Mouse (Mus musculus) neural tube, embryonic 14.5 days (tissue): ENCODE data around the gene Nipsnap1. TPM values are rescaled to one million over a fixed set of nuclear protein-coding genes. Genes with fewer than 3 reads are reported as not detected.

Experiments
- ATAC-seq: fragments of 200-750 bp; cut with Nextera tagmentation; 2 replicates; pipeline ENCODE4 v1.8.0; 2017; ENCODE audit warnings: low read depth, mild to moderate bottlenecking, moderate TSS enrichment, moderate library complexity
- H3K27ac ChIP-seq: fragments of 300-500 bp; sonication (generic); 2 replicates; pipeline ENCODE4 v1.5.1; 2014; ENCODE audit warnings: low read depth, mild to moderate bottlenecking, control low read depth, low read length, moderate library complexity, mixed read lengths
- H3K27me3 ChIP-seq: fragments of 300-500 bp; sonication (generic); 2 replicates; pipeline ENCODE4 v1.6.1; 2014; ENCODE audit warnings: low read length; ENCODE audit not compliant: control insufficient read depth, insufficient read depth
- H3K36me3 ChIP-seq: fragments of 300-500 bp; sonication (generic); 2 replicates; pipeline ENCODE4 v1.6.1; 2014; ENCODE audit warnings: low read length, mixed read lengths; ENCODE audit not compliant: control insufficient read depth, insufficient read depth
- H3K4me1 ChIP-seq: fragments of 300-500 bp; sonication (generic); 2 replicates; pipeline ENCODE4 v1.6.1; 2014; ENCODE audit warnings: low read length; ENCODE audit not compliant: control insufficient read depth, insufficient read depth
- H3K4me2 ChIP-seq: fragments of 300-500 bp; sonication (generic); 2 replicates; pipeline ENCODE4 v1.6.1; 2014; ENCODE audit warnings: mild to moderate bottlenecking, low read depth, low read length, control low read depth
- H3K4me3 ChIP-seq: fragments of 300-500 bp; sonication (generic); 2 replicates; pipeline ENCODE4 v1.5.1; 2014; ENCODE audit warnings: low read depth, low read length, control low read depth, mixed read lengths
- H3K9ac ChIP-seq: fragments of 300-500 bp; sonication (generic); replicated peaks from 2 replicates; pipeline ENCODE4 v1.6.1; 2014; ENCODE audit warnings: low read depth, mild to moderate bottlenecking, control low read depth, low read length, mixed read lengths
- H3K9me3 ChIP-seq: fragments of 300-500 bp; sonication (generic); 2 replicates; pipeline ENCODE4 v1.6.1; 2016; ENCODE audit warnings: low read length; ENCODE audit not compliant: control insufficient read depth
- WGBS: fragments of 180-500 bp; shearing (Covaris S2); extraction: QIAGEN DNeasy Blood & Tissue Kit; methylation state at CpG from one replicate; pipeline ENCODE4 v1.1.7; 2014; 5-methylcytosine and 5-hydroxymethylcytosine counted together
- polyA plus RNA-seq: library from polyadenylated mRNA; unstranded; fragments of >200 nt; fragmentation: Nextera tagmentation; extraction: Ambion mirVana; gene quantifications from 2 replicates; pipeline ENCODE4 v1.2.1, GENCODE M21; 2014

Nipsnap1 gene
- polyA plus RNA-seq, 1 experiment from 2014 or later: 127 TPM

GRCm38 (mm10) chr11:4894848-4895816 is 21.4 kb downstream of the Nipsnap1 start, which contains the start of gene Thoc5:
Gene Thoc5, plus strand, starts transcription at chr11:4895320.
- Histone ChIP-seq H3K9ac (peak within 1 kb of the TSS; percentile 79), H3K4me2 (peak within 1 kb of the TSS; percentile 82), H3K27me3 (no peaks in the 10 kb centered on the region), H3K4me1 (peaks cover 3% of the 10 kb centered on the region; the same call in 1 of the 2 replicates), H3K4me3 (peak within 1 kb of the TSS; percentile 58), H3K36me3 (peaks cover 30% of the 10 kb centered on the region), H3K9me3 (no peaks in the 10 kb centered on the region), H3K27ac (peak within 1 kb of the TSS; percentile 81)
- ATAC-seq: peak; percentile 95
- WGBS: 3% methylated on average over 52 of the region's 52 CpGs

GRCm38 (mm10) chr11:4900437-4900836 is 26.7 kb downstream of the Nipsnap1 start:
- Histone ChIP-seq H3K4me3 (no peak overlapping the region), H3K4me1 (peaks cover 3% of the 10 kb centered on the region; the same call in 1 of the 2 replicates), H3K27ac (no peak overlapping the region), H3K27me3 (no peaks in the 10 kb centered on the region), H3K4me2 (no peak overlapping the region), H3K9ac (no peak overlapping the region), H3K36me3 (peaks cover 32% of the 10 kb centered on the region), H3K9me3 (no peaks in the 10 kb centered on the region)
- 69% methylated on average over 5 of the region's 5 CpGs for WGBS
- no peak for ATAC-seq

GRCm38 (mm10) chr11:4901956-4902355 is 28.2 kb downstream of the Nipsnap1 start:
- Histone ChIP-seq H3K4me3 (no peak overlapping the region), H3K4me1 (no peaks in the 10 kb centered on the region), H3K9ac (no peak overlapping the region), H3K27ac (no peak overlapping the region), H3K27me3 (no peaks in the 10 kb centered on the region), H3K4me2 (no peak overlapping the region), H3K9me3 (no peaks in the 10 kb centered on the region), H3K36me3 (peaks cover 40% of the 10 kb centered on the region)
- WGBS: 89% methylated on average over 6 of the region's 6 CpGs
- ATAC-seq: no peak

GRCm38 (mm10) chr11:4906231-4906630 is 32.5 kb downstream of the Nipsnap1 start:
- WGBS: 95% methylated on average over 6 of the region's 6 CpGs
- no peak overlapping the region for H3K4me2 ChIP-seq
- ATAC-seq: no peak
- H3K27me3 ChIP-seq: no peaks in the 10 kb centered on the region
- H3K4me1 ChIP-seq: no peaks in the 10 kb centered on the region
- no peak overlapping the region for H3K4me3 ChIP-seq
- no peak overlapping the region for H3K9ac ChIP-seq
- H3K27ac ChIP-seq: no peak overlapping the region
- H3K36me3 ChIP-seq: peaks cover 47% of the 10 kb centered on the region
- H3K9me3 ChIP-seq: no peaks in the 10 kb centered on the region

- Histone ChIP-seq H3K4me3 (no peak overlapping the region), H3K36me3 (peaks cover 60% of the 10 kb centered on the region), H3K4me1 (no peaks in the 10 kb centered on the region), H3K4me2 (no peak overlapping the region), H3K27me3 (no peaks in the 10 kb centered on the region), H3K9ac (no peak overlapping the region), H3K27ac (no peak overlapping the region), H3K9me3 (no peaks in the 10 kb centered on the region)
- no peak for ATAC-seq
- WGBS: 59% methylated on average over 1 of the region's 1 CpGs
Measured at GRCm38 (mm10) chr11:4916068-4916467, 42.3 kb downstream of the Nipsnap1 start.

GRCm38 (mm10) chr11:4921281-4921680 is 47.5 kb downstream of the Nipsnap1 start:
- H3K4me1 ChIP-seq: no peaks in the 10 kb centered on the region
- no peak overlapping the region for H3K4me2 ChIP-seq
- no peaks in the 10 kb centered on the region for H3K27me3 ChIP-seq
- no peak overlapping the region for H3K9ac ChIP-seq
- H3K36me3 ChIP-seq: peaks cover 76% of the 10 kb centered on the region
- WGBS: 97% methylated on average over 2 of the region's 2 CpGs
- H3K4me3 ChIP-seq: no peak overlapping the region
- H3K27ac ChIP-seq: no peak overlapping the region
- no peaks in the 10 kb centered on the region for H3K9me3 ChIP-seq
- no peak for ATAC-seq

GRCm38 (mm10) chr11:4921751-4922150 is 48.0 kb downstream of the Nipsnap1 start:
- Histone ChIP-seq H3K9ac (no peak overlapping the region), H3K9me3 (no peaks in the 10 kb centered on the region), H3K4me2 (no peak overlapping the region), H3K4me1 (no peaks in the 10 kb centered on the region), H3K27me3 (no peaks in the 10 kb centered on the region), H3K36me3 (peaks cover 81% of the 10 kb centered on the region), H3K4me3 (no peak overlapping the region), H3K27ac (no peak overlapping the region)
- ATAC-seq: no peak
- WGBS: 93% methylated on average over 7 of the region's 7 CpGs

GRCm38 (mm10) chr11:4927224-4927623 is 53.5 kb downstream of the Nipsnap1 start:
- peaks cover 57% of the 10 kb centered on the region for H3K36me3 ChIP-seq
- no peak overlapping the region for H3K9ac ChIP-seq
- H3K4me1 ChIP-seq: no peaks in the 10 kb centered on the region
- WGBS: 92% methylated on average over 3 of the region's 3 CpGs
- H3K27me3 ChIP-seq: no peaks in the 10 kb centered on the region
- H3K27ac ChIP-seq: no peak overlapping the region
- no peak overlapping the region for H3K4me2 ChIP-seq
- no peak overlapping the region for H3K4me3 ChIP-seq
- no peak for ATAC-seq
- no peaks in the 10 kb centered on the region for H3K9me3 ChIP-seq

GRCm38 (mm10) chr11:4931009-4931601 is 57.4 kb downstream of the Nipsnap1 start:
- no peak overlapping the region for H3K4me2 ChIP-seq
- no peak overlapping the region for H3K9ac ChIP-seq
- H3K36me3 ChIP-seq: peaks cover 28% of the 10 kb centered on the region
- WGBS: 65% methylated on average over 1 of the region's 1 CpGs
- no peaks in the 10 kb centered on the region for H3K27me3 ChIP-seq
- no peak for ATAC-seq
- no peak overlapping the region for H3K4me3 ChIP-seq
- H3K4me1 ChIP-seq: no peaks in the 10 kb centered on the region
- no peak overlapping the region for H3K27ac ChIP-seq
- no peaks in the 10 kb centered on the region for H3K9me3 ChIP-seq
